Mouse (Mus musculus) forebrain, embryonic 14.5 days (tissue): ENCODE results near the gene Adk. TPM values are rescaled to one million over a fixed set of nuclear protein-coding genes. Genes with fewer than 3 reads are reported as not detected.
A peak's percentile ranks its signal among the peaks of the same experiment; 100 is the strongest.

Experiments
- ATAC-seq: fragments of 200-750 bp; cut with Nextera tagmentation; 2 replicates; pipeline ENCODE4 v1.8.0; 2017; ENCODE audit warnings: mild to moderate bottlenecking, moderate library complexity
- DNase-seq: peaks from one replicate; pipeline ENCODE4 v3.0.0-alpha.2; 2015; ENCODE audit warnings: low spot score
- H3K27ac ChIP-seq: fragments of 300-500 bp; sonication (generic); 2 replicates; pipeline ENCODE4 v1.5.1; 2014; ENCODE audit warnings: low read depth, mild to moderate bottlenecking, control low read depth, low read length, moderate library complexity
- H3K27me3 ChIP-seq: fragments of 300-500 bp; sonication (generic); replicated peaks from 2 replicates; pipeline ENCODE4 v1.6.1; 2014; ENCODE audit warnings: low read length, control low read depth, mixed read lengths; ENCODE audit not compliant: control insufficient read depth, insufficient read depth
- H3K36me3 ChIP-seq: fragments of 300-500 bp; sonication (generic); 2 replicates; pipeline ENCODE4 v1.6.1; 2014; ENCODE audit warnings: low read length, control low read depth; ENCODE audit not compliant: control insufficient read depth, insufficient read depth
- H3K4me1 ChIP-seq: fragments of 300-500 bp; sonication (generic); 2 replicates; pipeline ENCODE4 v1.6.1; 2014; ENCODE audit warnings: antibody characterized with exemption, low read length, control low read depth; ENCODE audit not compliant: control insufficient read depth, insufficient read depth
- H3K4me2 ChIP-seq: fragments of 300-500 bp; sonication (generic); 2 replicates; pipeline ENCODE4 v1.6.1; 2014; ENCODE audit warnings: mild to moderate bottlenecking, control low read depth, low read length
- H3K4me3 ChIP-seq: fragments of 300-500 bp; sonication (generic); 2 replicates; pipeline ENCODE4 v1.5.1; 2014; ENCODE audit warnings: low read depth, low read length, control low read depth
- H3K9ac ChIP-seq: fragments of 300-500 bp; sonication (generic); 2 replicates; pipeline ENCODE4 v1.6.1; 2014; ENCODE audit warnings: mild to moderate bottlenecking, low read length, control low read depth, moderate library complexity
- H3K9me3 ChIP-seq: fragments of 300-500 bp; sonication (generic); replicated peaks from 2 replicates; pipeline ENCODE4 v1.6.1; 2016; ENCODE audit warnings: low read length, control low read depth, mixed read lengths; ENCODE audit not compliant: control insufficient read depth
- WGBS: fragments of 180-500 bp; shearing (Covaris S2); extraction: QIAGEN DNeasy Blood & Tissue Kit; methylation state at CpG from one replicate; pipeline ENCODE4 v1.1.7; 2014; 5-methylcytosine and 5-hydroxymethylcytosine counted together
- polyA plus RNA-seq: library from polyadenylated mRNA; unstranded; fragments of >200 nt; fragmentation: Nextera tagmentation; extraction: Ambion mirVana; gene quantifications from 2 replicates; pipeline ENCODE4 v1.2.1, GENCODE M21; 2014

The Adk gene
- polyA plus RNA-seq, 1 experiment from 2014 or later, result 79.9 TPM

GRCm38 (mm10) chr14:21034271-21034670, 18.1 kb upstream of the Adk start:
- WGBS, result 90% methylated on average over 4 of the region's 4 CpGs
- no peak for ATAC-seq

DNA sequence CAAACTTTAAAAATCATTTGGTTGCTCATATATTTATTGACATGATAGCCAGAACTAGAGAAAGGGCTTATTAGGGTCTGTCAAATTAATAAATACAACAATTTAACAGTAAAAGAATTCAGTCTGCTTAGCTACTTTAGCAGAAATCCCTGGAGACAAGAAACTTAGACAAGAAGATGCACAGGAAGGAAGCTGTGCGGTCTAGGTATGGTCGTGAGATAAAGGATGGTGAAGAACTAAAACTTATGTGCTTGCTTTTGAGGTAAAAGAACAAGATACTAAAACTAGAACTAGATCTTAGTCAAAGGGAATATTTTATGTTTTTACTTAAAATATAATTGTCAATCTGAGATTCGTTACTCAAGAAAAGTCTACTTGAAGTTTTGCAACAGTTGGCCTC, 17.6 kb upstream of the Adk start:
- DNase-seq (no peak), ATAC-seq (no peak)
- H3K4me3 ChIP-seq, result no peak overlapping the region
- no peak overlapping the region for H3K9ac ChIP-seq
- no peak overlapping the region for H3K4me2 ChIP-seq
- H3K27me3 ChIP-seq, result no peaks in the 10 kb centered on the region
- H3K4me1 ChIP-seq, result no peaks in the 10 kb centered on the region
- peaks cover 63% of the 10 kb centered on the region for H3K36me3 ChIP-seq
- WGBS, result 97% methylated on average over 3 of the region's 3 CpGs
- no peaks in the 10 kb centered on the region for H3K9me3 ChIP-seq
- H3K27ac ChIP-seq, result no peak overlapping the region

More at GRCm38 (mm10) chr14:21034271-21034670, 18.1 kb upstream of the Adk start:
- no peaks in the 10 kb centered on the region for H3K4me1 ChIP-seq
- H3K4me2 ChIP-seq, result no peak overlapping the region
- no peak for DNase-seq
- no peak overlapping the region for H3K27ac ChIP-seq
- H3K9ac ChIP-seq, result no peak overlapping the region
- no peak overlapping the region for H3K4me3 ChIP-seq
- no peaks in the 10 kb centered on the region for H3K27me3 ChIP-seq
- no peaks in the 10 kb centered on the region for H3K9me3 ChIP-seq
- H3K36me3 ChIP-seq, result peaks cover 63% of the 10 kb centered on the region

DNA sequence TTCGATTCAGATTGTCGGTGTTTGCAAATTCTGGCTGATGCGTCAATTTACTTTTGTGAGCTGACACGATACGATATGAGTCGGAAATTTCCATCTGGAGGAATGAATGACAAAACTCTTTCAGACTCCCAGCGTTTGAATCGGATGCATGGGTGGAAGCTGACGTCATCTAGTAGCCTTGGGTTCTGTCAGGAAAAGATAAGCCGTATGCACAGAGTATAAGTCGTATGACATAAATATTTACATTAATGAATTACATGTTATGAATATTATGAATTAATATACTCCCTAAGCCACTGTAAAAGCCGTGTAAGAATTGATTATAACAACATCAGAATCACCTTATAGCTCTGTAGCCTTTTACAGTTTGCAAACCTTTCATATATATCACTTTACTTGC, 13.3 kb upstream of the Adk start:
- no peak overlapping the region for H3K9ac ChIP-seq
- DNase-seq (no peak), ATAC-seq (no peak)
- 96% methylated on average over 12 of the region's 12 CpGs for WGBS
- H3K27me3 ChIP-seq, result no peaks in the 10 kb centered on the region
- no peak overlapping the region for H3K27ac ChIP-seq
- H3K4me1 ChIP-seq, result no peaks in the 10 kb centered on the region
- H3K4me3 ChIP-seq, result no peak overlapping the region
- H3K36me3 ChIP-seq, result peaks cover 65% of the 10 kb centered on the region
- no peak overlapping the region for H3K4me2 ChIP-seq
- H3K9me3 ChIP-seq, result no peaks in the 10 kb centered on the region

GRCm38 (mm10) chr14:21039623-21040022, 12.8 kb upstream of the Adk start:
- 87% methylated on average over 4 of the region's 4 CpGs for WGBS
- no peak for DNase-seq
- no peak overlapping the region for H3K4me2 ChIP-seq
- no peaks in the 10 kb centered on the region for H3K4me1 ChIP-seq
- H3K27me3 ChIP-seq, result no peaks in the 10 kb centered on the region
- ATAC-seq, result no peak
- no peaks in the 10 kb centered on the region for H3K9me3 ChIP-seq
- peaks cover 66% of the 10 kb centered on the region for H3K36me3 ChIP-seq
- H3K4me3 ChIP-seq, result no peak overlapping the region
- H3K9ac ChIP-seq, result no peak overlapping the region
- H3K27ac ChIP-seq, result no peak overlapping the region

DNA sequence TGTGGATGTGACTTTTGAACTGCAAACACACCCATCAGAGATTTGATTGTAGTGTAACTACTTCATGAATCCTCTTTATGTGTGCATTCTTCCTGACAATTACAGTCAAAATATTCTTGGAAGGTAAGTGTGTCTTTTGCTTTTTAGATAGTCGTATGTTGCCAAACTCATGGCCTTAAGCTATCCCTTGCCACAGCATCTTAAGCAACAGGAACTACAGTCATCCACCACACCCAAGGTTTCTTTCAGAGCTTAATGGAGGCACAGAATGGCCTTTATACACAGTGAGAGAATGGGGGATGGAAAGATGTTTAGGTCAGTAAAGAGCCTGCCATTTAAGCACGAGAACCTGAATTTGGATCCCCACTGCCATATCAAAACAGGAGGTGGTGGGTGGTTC, 4.5 kb upstream of the Adk start:
- Histone ChIP-seq H3K9ac (no peak overlapping the region), H3K27ac (no peak overlapping the region), H3K4me1 (peaks cover 5% of the 10 kb centered on the region), H3K4me3 (no peak overlapping the region), H3K36me3 (peaks cover 10% of the 10 kb centered on the region; the same call in 1 of the 2 replicates), H3K9me3 (no peaks in the 10 kb centered on the region), H3K4me2 (no peak overlapping the region), H3K27me3 (no peaks in the 10 kb centered on the region)
- ATAC-seq (no peak), DNase-seq (no peak)
- WGBS, result 90% methylated on average over 2 of the region's 2 CpGs

- Histone ChIP-seq H3K4me3 (no peak overlapping the region), H3K4me1 (peaks cover 9% of the 10 kb centered on the region), H3K9ac (no peak overlapping the region), H3K36me3 (peaks cover 8% of the 10 kb centered on the region; the same call in 1 of the 2 replicates), H3K27me3 (no peaks in the 10 kb centered on the region), H3K9me3 (no peaks in the 10 kb centered on the region), H3K27ac (no peak overlapping the region), H3K4me2 (no peak overlapping the region)
- ATAC-seq (no peak), DNase-seq (no peak)
These were observed 3.5 kb upstream of the Adk start for GRCm38 (mm10) chr14:21048879-21049278.

DNA sequence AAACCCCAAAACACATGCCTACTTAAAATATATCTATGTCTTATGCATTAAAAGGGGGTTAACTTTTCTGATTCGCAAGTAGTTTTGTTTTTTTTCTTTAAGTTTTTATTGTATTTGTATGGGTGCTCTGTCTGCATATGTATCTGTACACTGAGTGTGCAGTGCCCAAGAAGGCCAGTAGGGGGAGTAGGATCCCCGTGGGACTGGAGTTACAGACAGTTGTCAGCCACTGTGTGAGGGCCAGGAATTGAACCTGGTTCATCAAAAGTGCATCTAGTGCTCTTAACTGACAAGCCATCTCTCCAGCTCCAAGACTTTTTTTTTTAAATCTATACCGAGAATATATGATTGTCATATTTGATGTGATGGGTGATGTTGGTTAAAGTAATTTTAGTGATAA, 1.6 kb upstream of the Adk start:
- Histone ChIP-seq H3K4me1 (peaks cover 9% of the 10 kb centered on the region), H3K9me3 (no peaks in the 10 kb centered on the region), H3K36me3 (no peaks in the 10 kb centered on the region), H3K4me3 (no peak overlapping the region), H3K27me3 (no peaks in the 10 kb centered on the region), H3K27ac (no peak overlapping the region), H3K4me2 (no peak overlapping the region; the same call in 1 of the 2 replicates), H3K9ac (no peak overlapping the region)
- 79% methylated on average over 3 of the region's 3 CpGs for WGBS
- ATAC-seq (no peak), DNase-seq (peak; percentile 23)

GRCm38 (mm10) chr14:21051380-21052111, 828 bp upstream of the Adk start:
- H3K9me3 ChIP-seq, result no peaks in the 10 kb centered on the region
- peak overlapping the region; percentile 92 for H3K4me3 ChIP-seq
- peak; percentile 2; the same call in 1 of the 2 replicates for ATAC-seq
- DNase-seq, result no peak
- H3K27me3 ChIP-seq, result no peaks in the 10 kb centered on the region
- H3K9ac ChIP-seq, result peak overlapping the region; percentile 87
- H3K36me3 ChIP-seq, result no peaks in the 10 kb centered on the region
- H3K4me1 ChIP-seq, result peaks cover 9% of the 10 kb centered on the region
- H3K4me2 ChIP-seq, result peak overlapping the region; percentile 60
- 10% methylated on average over 28 of the region's 28 CpGs for WGBS
- H3K27ac ChIP-seq, result peak overlapping the region; percentile 68

DNA sequence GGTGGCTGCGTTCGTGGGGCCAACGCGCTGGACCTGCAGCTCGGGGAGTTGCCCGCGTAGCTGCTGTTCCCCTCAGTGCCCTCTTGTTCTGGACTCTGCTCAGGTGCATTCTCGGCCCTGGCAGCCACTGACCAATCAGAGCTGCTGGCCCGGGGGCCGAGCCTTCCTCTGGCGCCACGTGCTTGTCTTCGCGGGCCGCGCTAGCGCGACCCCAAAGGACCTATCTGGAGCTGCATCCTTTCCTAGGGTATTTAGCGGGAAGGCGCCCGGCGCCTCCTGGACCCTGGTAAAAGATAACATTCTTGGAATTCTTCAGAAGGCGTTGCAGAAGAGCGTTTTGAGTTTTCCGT, 382 bp downstream of the Adk start:
- peak overlapping the region; percentile 92 for H3K4me3 ChIP-seq
- H3K4me1 ChIP-seq, result peaks cover 9% of the 10 kb centered on the region
- peak; percentile 78 for DNase-seq
- no peaks in the 10 kb centered on the region for H3K27me3 ChIP-seq
- H3K9ac ChIP-seq, result peak overlapping the region; percentile 87
- no peaks in the 10 kb centered on the region for H3K9me3 ChIP-seq
- ATAC-seq, result peak; percentile 74
- WGBS, result 0% methylated on average over 25 of the region's 25 CpGs
- peak overlapping the region; percentile 60 for H3K4me2 ChIP-seq
- 0 out of 2 replicates have a peak overlapping the region, but pooled peaks have one; percentile 40 for H3K27ac ChIP-seq
- no peaks in the 10 kb centered on the region for H3K36me3 ChIP-seq
